Mouse (Mus musculus) mammary gland, adult 2 months (tissue): ENCODE results near the gene Nucks1. TPM values are rescaled to one million over a fixed set of nuclear protein-coding genes. Genes with fewer than 3 reads are reported as not detected.

Experiments used
- polyA plus RNA-seq: library from polyadenylated mRNA; depleted of rRNA; stranded (reverse); fragments of >200 nt; gene quantifications from 2 replicates; pipeline ENCODE4 v1.2.3, GENCODE M21; 2012; ENCODE audit warnings: low replicate concordance; rRNA removed

Gene Nucks1
- 4.4 and 11.7 TPM in 2 replicates for polyA plus RNA-seq

DNA sequence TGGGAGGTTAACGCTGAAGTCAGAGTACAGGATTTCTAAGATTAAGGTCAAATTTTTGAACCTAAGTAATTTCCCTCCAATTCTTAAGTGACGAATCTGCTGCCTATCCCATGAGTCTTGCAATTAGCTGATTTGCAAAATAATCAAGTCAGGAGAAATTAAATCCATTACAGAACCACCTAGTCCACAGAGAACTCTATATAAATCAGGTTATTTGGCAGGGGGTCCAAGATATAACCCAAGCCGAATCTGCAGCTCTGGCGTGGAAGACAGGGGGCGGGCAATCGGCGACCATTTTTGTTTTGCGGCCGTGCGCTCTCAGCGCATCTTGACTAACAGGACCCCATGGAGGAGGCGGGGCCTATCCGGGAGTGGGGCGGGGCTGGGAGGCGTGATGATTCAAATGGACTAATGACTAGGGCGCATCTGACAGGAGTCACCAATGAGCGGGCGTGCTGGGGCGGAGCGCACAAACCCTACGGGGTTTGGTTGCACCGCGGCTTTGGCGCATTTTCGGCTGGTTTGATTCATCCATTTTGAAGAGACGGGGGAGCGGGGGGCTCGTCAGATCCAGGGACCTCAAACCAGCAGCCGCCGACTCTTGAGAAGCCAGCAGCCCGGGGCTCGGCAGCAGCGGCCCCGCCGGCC is at the start of gene Nucks1:
Gene Nucks1 (plus strand): TSS at position 534 of the 648 bp plus-strand sequence.

GRCm38 (mm10) chr1:131867093-131867945 is 43.0 kb upstream of the Nucks1 start, which contains the start of gene Rab29:
Rab29 (plus strand) TSS chr1:131867224.

GRCm38 (mm10) chr1:131962606-131963084 is 52.3 kb downstream of the Nucks1 start, which contains the start of gene Slc45a3:
Slc45a3 (plus strand) TSS chr1:131962967.

Other genes with a start within 250 kb of the Nucks1 start
- 11.5 and 22.1 TPM in 2 replicates for gene Rab7b, start 221.8 kb upstream of the Nucks1 start, polyA plus RNA-seq
- 0.17 TPM in 1 of 2 replicates, not detected in the other for gene Slc26a9, start 166.5 kb upstream of the Nucks1 start, polyA plus RNA-seq
- 2.1 and 5.6 TPM in 2 replicates for gene Pm20d1, start 113.2 kb upstream of the Nucks1 start, polyA plus RNA-seq
- gene Slc41a1, start 83.0 kb upstream of the Nucks1 start, polyA plus RNA-seq, result 56.5 and 58.7 TPM in 2 replicates
- 24.1 and 41.9 TPM in 2 replicates for gene Rab29, start 43.3 kb upstream of the Nucks1 start, polyA plus RNA-seq
- gene Slc45a3, start 52.4 kb downstream of the Nucks1 start, polyA plus RNA-seq, result 14.3 and 14.6 TPM in 2 replicates
- gene Elk4, start 97.1 kb downstream of the Nucks1 start, polyA plus RNA-seq, result 28.4 and 31.0 TPM in 2 replicates
- 4.3 and 9.2 TPM in 2 replicates for gene Mfsd4a, start 157.5 kb downstream of the Nucks1 start, polyA plus RNA-seq
- gene Cdk18, start 229.2 kb downstream of the Nucks1 start, polyA plus RNA-seq, result 22.3 and 23.9 TPM in 2 replicates